Mouse (Mus musculus): ENCODE results near the gene Acsl6. TPM values are rescaled to one million over a fixed set of nuclear protein-coding genes. Genes with fewer than 3 reads are reported as not detected.

The Acsl6 gene
- total RNA-seq, 2 experiments from 2014 or later = 125 to 132 TPM

GRCm38 (mm10) chr11:54305331-54305730 is 1.7 kb downstream of the Acsl6 start:
- DNase-seq (ENCODE audit: low spot score in 2 of 2) = no peak

- DNase-seq (ENCODE audit: low spot score in 2 of 2) = peak; percentile 69 to 79
These were observed 3.7 kb downstream of the Acsl6 start for GRCm38 (mm10) chr11:54307139-54307816.

- no peak for DNase-seq (ENCODE audit: low spot score in 2 of 2)
These were observed 7.0 kb downstream of the Acsl6 start for GRCm38 (mm10) chr11:54310588-54310987.

- DNase-seq (ENCODE audit: low spot score in 2 of 2) = peak in 1 of 2 experiments; percentile 60
These were observed 8.4 kb downstream of the Acsl6 start for GRCm38 (mm10) chr11:54312021-54312420.

- no peak for DNase-seq (ENCODE audit: low spot score in 2 of 2)
These were observed 9.0 kb downstream of the Acsl6 start for GRCm38 (mm10) chr11:54312603-54313002.

GRCm38 (mm10) chr11:54313391-54314360 is 10.1 kb downstream of the Acsl6 start:
- DNase-seq (ENCODE audit: low spot score in 2 of 2) = no peak

- DNase-seq (ENCODE audit: low spot score in 2 of 2) = peak in 1 of 2 experiments; percentile 70
These were observed 11.1 kb downstream of the Acsl6 start for GRCm38 (mm10) chr11:54314740-54315139.

GRCm38 (mm10) chr11:54315336-54315735 is 11.7 kb downstream of the Acsl6 start:
- DNase-seq (ENCODE audit: low spot score in 2 of 2) = no peak

GRCm38 (mm10) chr11:54317361-54317760 is 13.8 kb downstream of the Acsl6 start:
- no peak for DNase-seq (ENCODE audit: low spot score in 2 of 2)

GRCm38 (mm10) chr11:54317795-54318194 is 14.2 kb downstream of the Acsl6 start:
- DNase-seq (ENCODE audit: low spot score in 2 of 2) = no peak

- DNase-seq (ENCODE audit: low spot score in 2 of 2) = no peak
These were observed 18.4 kb downstream of the Acsl6 start for GRCm38 (mm10) chr11:54321802-54322532.

GRCm38 (mm10) chr11:54331463-54332183 is 28.0 kb downstream of the Acsl6 start:
- no peak for DNase-seq (ENCODE audit: low spot score in 2 of 2)

- no peak for DNase-seq (ENCODE audit: low spot score in 2 of 2)
These were observed 32.6 kb downstream of the Acsl6 start for GRCm38 (mm10) chr11:54336165-54336707.

GRCm38 (mm10) chr11:54343703-54344102 is 40.1 kb downstream of the Acsl6 start:
- DNase-seq (ENCODE audit: low spot score in 2 of 2) = no peak

GRCm38 (mm10) chr11:54351704-54352103 is 48.1 kb downstream of the Acsl6 start:
- no peak for DNase-seq (ENCODE audit: low spot score in 2 of 2)

GRCm38 (mm10) chr11:54353121-54353576 is 49.6 kb downstream of the Acsl6 start:
- no peak for DNase-seq (ENCODE audit: low spot score in 2 of 2)

GRCm38 (mm10) chr11:54354595-54355563 is 51.3 kb downstream of the Acsl6 start:
- DNase-seq (ENCODE audit: low spot score in 2 of 2) = peak; percentile 46 to 61

GRCm38 (mm10) chr11:54355564-54355955 is 52.0 kb downstream of the Acsl6 start:
- no peak for DNase-seq (ENCODE audit: low spot score in 2 of 2)

GRCm38 (mm10) chr11:54356676-54357075 is 53.1 kb downstream of the Acsl6 start:
- DNase-seq (ENCODE audit: low spot score in 2 of 2) = no peak
